Mouse (Mus musculus) brain, embryonic 14.5 days (tissue): Measurements from ENCODE around the gene Sds.

ENCODE experiments used
- CTCF ChIP-seq: fragments of 200-500 bp; IDR thresholded peaks from 2 replicates; pipeline ENCODE4 v1.5.1; 2012; ENCODE audit warnings: inconsistent platforms, mild to moderate bottlenecking, moderate library complexity, borderline replicate concordance; ENCODE audit not compliant: insufficient read depth, insufficient read length; ENCODE audit errors: extremely low read depth
- POLR2A ChIP-seq: fragments of 200-500 bp; IDR thresholded peaks from 2 replicates; pipeline ENCODE4 v1.6.1; 2012; ENCODE audit warnings: mild to moderate bottlenecking, inconsistent platforms, borderline replicate concordance; ENCODE audit not compliant: poor library complexity, insufficient read depth, insufficient read length, severe bottlenecking; ENCODE audit errors: extremely low read depth

DNA sequence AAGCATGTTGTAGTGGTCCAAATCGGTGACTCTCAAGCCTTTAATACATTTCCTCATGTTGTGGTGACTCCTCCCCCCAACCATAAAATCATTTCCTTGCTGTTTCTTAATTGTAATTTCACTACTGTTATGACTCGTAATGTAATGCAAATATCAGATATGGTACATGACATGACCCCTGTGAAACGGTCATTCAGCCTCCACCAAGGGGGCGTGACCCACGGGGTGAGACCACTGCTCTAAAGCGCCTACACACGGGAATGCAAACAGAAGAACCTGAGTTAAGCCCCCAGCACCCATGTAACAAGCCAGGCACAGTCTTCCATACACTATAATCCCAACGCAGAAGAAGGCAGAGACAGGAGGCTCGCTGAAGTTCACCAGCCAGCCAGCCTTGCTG is 29.5 kb downstream of the Sds start:
- TF ChIP-seq CTCF (no peak), POLR2A (no peak)
